In the genomic region with DNA sequence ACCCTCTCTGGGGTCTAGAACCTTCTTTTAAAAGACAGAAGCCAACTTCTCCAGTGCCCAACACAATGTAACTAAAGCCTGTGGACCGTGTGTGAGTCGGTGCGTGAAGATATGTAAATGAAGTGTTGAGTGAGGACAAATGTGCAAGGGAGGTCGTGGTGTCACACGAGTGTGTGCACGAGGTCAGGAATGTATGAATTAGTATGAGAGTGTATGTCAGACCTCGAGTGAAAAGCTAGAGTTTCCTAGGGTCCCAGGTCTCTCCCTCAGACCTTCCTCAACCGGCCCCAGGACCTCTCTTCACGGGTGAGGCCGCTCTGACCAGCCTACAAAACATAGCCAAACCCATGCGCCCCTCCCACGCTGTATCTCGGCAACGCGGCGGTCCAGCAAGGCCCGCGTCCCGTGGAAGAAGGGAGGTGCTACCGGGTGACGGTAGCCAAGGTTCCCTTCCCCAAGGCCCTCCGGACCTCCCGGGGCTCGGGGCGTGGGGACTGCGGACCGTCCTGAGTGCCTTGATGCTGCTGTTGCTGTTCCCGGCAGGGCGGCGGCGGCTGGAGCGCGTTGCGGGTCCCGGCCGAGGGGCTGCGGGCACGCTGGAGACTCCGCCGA, we compare ENCODE assay signal across 1 mouse cellular context.
TF ChIP-seq lines count a peak whose summit lies in the region.

No protein-coding gene starts in this region.

TF ChIP-seq in CH12.LX, 34 proteins besides CTCF, POLR2A, EP300 and RAD21:
- TF ChIP-seq ZC3H11A (IDR thresholded peaks at IDR 0.05; ENCODE audit: low read depth, low read length) (no peak), UBTF (IDR thresholded peaks at IDR 0.05; ENCODE audit: low read depth, low read length) (0 out of 2 replicates have a peak, but pooled peaks have one; percentile 32), MXI1 (IDR thresholded peaks at IDR 0.05; ENCODE audit: low read depth, low read length) (peak; percentile 15), MEF2A (IDR thresholded peaks at IDR 0.05; ENCODE audit: borderline replicate concordance, low read depth, low read length) (no peak), ZMIZ1 (IDR thresholded peaks at IDR 0.05; ENCODE audit: low read depth, low read length) (no peak), POLR2AphosphoS2 (IDR thresholded peaks at IDR 0.05; ENCODE audit: low read depth, low read length) (no peak), BHLHE40 (IDR thresholded peaks at IDR 0.05; ENCODE audit: low read depth, low read length) (peak; percentile 63), NELFE (IDR thresholded peaks at IDR 0.05; ENCODE audit: low read depth, low read length) (no peak), PAX5 (IDR thresholded peaks at IDR 0.05; ENCODE audit: low read length) (no peak), MAX (IDR thresholded peaks at IDR 0.05; ENCODE audit: low read length) (no peak)
TF ChIP-seq in CH12.LX: peak in this region for 3.
